Mouse (Mus musculus): ENCODE data around the gene Phyhipl.

DNA sequence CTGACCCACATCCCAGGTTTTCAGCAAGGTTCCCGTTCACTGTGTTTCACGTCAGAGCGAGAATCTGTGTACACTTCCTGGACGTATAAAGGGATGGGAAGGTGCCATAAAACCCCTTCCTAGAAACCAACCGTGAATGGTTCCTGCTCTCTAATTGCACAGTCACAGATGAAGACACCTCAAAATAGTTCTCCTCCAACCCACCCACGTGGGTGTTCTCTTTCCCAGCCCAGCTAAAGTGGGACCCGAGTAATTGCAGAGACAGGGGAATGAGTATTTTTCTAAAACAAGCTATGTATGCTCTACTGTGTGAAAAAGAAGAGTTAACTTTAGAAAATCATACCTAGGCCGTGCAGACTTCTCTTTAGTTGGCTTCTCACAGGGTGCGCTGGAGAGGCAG, 140.9 kb downstream of the Phyhipl start:
- TF ChIP-seq MAX (IDR thresholded peaks at IDR 0.05; ENCODE audit: low read length) (no peak), USF1 (IDR thresholded peaks at IDR 0.05; ENCODE audit: low read depth, low read length) (no peak), CTCF (conservative IDR thresholded peaks at IDR 0.05 in 1 of 2, IDR thresholded peaks at IDR 0.05 in 1 of 2; ENCODE audit: low read depth in 2 of 2, low read length in 2 of 2) (no peak), POLR2AphosphoS2 (IDR thresholded peaks at IDR 0.05; ENCODE audit: low read depth, low read length) (no peak), EP300 (IDR thresholded peaks at IDR 0.05; ENCODE audit: low read length) (no peak), POLR2A (IDR thresholded peaks at IDR 0.05; ENCODE audit: low read depth, low read length) (no peak), MEF2A (IDR thresholded peaks at IDR 0.05; ENCODE audit: borderline replicate concordance, low read depth, low read length) (no peak)

Measured in CH12.LX (cell line).